Mouse (Mus musculus) ovary, postnatal 14 days (tissue): ENCODE measurements around the gene Tsc22d1.

Source experiments
- DNase-seq: peaks from one replicate; pipeline ENCODE4 v3.0.0; 2022; ENCODE audit warnings: low spot score

Gene Tsc22d1

GRCm38 (mm10) chr14:76442160-76442559 lies 27.4 kb downstream of the Tsc22d1 start:
- DNase-seq, result no peak

DNA sequence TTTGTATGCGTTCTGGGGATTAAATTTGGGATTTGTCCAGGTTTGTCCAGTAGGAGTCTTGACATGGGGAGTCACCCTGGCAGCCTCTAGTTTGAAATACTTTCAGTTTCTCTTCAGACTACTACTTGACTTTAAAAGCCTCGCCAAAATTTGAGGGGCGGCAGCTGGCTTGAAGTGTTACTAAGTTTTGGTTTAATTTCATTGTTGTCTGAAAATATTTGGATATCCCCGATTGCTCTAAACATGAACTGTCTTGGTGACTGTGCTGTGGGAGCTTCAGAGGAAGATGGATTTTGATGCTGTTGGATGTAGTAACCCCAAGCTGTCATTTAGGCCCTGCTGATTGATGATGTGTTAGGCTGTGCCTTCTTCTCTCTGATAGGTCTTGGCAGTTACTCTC lies 34.2 kb downstream of the Tsc22d1 start:
- DNase-seq, result no peak

GRCm38 (mm10) chr14:76451011-76451410 lies 36.2 kb downstream of the Tsc22d1 start:
- no peak for DNase-seq

DNA sequence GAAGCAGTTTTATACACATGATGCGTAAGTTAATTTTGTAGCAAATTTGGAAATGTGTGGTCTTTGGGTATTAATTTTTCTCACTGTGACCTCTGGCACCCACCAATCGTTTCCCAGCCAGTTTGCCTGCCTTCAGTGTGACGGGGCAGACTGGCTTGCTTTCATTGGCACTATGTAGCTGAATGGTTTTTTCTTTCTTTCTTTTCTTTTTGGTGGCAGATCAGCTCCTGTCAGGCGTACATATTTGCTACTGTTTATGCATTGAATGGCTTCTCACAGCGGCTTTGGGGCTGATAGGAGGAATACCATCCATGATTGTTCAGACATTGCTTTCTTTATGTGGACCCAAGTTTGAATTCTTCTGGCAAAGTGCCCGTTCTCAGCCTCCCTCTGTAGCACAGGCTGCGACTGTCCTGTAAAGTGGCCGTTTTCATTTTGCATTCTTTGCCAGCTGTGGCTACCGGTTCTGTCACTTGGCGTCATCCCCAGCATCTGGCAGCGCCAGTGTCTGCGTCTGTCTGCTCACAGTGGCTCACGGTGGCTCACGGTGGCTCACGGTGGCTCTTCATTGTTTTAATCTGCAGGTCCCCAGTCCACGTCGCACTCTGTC lies 38.1 kb downstream of the Tsc22d1 start:
- DNase-seq, result no peak

GRCm38 (mm10) chr14:76454673-76455072 lies 39.9 kb downstream of the Tsc22d1 start:
- DNase-seq, result no peak

DNA sequence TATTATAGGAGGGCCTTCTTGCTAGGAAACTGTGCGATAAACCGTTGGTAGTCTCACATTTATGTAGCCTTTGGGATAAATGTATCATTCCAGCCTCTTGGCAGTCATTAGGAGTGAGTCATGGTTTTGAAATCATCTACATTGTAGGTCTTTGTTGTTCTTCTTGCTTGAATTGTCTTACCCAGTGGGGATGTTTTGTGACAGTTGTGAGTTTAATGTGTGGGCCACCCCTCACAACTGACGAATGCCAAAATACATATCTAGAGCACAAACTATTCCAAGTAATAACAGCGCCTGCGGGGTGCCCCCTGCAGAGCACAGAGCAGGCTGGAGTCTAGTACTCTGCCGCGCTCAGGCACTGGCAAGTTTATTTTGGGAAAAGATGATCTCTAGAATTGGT lies 40.4 kb downstream of the Tsc22d1 start:
- DNase-seq, result no peak

DNA sequence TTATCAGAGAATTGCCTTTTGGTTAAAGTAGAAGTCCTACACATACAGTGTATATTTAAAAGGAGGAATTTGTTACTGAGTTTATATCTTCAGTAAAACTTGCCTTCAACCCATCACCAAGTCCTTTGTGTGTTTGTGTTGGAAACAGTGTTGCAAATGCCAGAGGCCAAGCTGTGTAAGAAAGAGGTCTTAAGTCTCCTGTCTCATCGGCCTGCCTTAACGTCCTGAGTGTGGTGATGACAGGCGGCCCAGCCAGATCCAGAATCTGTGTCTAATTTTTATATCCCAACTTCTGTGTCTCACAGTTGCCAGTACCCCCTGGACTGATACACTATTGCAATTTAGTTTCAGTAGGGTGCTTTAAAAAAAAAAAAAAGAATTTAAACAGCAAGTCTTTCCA lies 42.9 kb downstream of the Tsc22d1 start:
- no peak for DNase-seq

GRCm38 (mm10) chr14:76460181-76460580 lies 45.4 kb downstream of the Tsc22d1 start:
- no peak for DNase-seq

DNA sequence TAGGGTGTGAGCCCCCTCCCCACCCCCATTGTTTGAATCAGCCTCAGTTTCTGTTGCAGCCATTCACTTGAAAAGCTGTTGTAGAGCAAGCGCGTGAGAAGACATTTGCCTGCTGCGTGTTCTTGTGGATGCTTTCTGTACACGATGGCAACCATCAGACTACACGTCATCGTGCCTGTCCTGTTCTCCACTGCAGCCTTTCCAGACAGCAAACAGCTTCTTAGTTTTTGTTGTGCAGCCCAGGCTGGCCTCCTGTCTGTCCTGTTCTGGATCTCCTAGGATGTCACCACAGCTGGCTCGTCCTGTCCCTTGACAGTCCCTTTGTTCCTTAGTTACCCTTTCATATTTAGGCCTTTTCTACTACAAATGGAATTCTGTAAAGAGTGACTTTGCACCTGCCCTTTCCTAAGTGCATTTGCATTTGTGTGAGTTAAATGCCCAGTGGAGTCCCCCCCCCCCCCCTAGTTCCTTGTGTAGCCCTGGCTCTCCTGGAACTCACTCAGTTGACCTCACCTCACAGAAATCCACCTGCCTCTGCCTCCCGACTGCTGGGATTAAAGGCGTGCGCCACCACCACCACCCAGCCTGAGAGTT lies 46.5 kb downstream of the Tsc22d1 start:
- no peak for DNase-seq

DNA sequence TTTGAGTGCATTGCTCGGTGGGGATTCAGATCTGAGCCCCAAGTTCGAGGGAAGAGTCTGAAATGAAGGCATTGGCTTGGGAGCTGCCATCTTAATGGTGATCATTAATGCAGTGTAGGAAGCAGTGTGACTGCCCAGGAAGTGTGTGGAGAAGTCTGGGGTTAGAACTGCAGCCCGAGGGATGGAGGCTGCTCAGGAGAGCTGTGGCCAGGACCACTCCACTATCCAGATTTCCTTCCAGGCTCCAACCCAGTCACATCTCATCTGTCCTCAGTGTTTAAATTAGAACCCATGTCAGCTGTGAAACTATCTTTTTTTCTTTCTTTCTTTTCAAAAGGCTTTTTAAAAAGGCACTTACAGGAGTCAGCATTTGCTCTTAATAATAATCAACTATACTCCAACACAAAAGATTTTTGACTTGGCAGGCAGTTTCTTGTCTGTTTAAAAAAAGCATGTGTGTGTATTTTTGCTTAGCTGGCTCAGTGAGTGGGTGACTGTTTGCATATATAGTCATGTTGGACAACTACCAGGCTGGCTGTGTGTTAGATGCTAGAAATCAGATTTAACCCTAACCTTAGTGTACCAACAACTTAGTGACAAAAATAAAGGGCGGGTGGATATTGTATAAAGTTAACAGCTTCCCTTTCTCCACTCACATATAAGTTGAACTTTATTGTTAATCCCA lies 48.8 kb downstream of the Tsc22d1 start:
- no peak for DNase-seq

DNA sequence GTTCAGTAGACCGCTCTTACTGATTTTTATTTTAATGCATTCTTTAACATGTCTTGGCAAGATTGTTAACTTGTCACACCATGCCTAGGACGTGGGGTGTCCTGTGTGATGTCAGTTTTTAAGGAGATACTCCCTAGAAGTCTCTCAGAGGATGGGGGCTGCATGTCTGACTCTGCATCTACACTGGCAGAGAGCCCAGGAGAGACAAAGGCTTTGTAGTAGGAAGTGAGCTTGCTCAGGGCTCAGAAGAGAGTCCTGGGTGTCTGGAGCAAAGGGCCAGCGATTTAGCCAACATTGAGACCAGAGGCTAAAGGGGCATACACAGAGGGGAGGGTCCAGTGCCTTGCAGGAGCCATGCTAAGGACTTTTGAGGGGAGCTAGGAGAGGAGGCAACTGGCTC lies 50.2 kb downstream of the Tsc22d1 start:
- no peak for DNase-seq

DNA sequence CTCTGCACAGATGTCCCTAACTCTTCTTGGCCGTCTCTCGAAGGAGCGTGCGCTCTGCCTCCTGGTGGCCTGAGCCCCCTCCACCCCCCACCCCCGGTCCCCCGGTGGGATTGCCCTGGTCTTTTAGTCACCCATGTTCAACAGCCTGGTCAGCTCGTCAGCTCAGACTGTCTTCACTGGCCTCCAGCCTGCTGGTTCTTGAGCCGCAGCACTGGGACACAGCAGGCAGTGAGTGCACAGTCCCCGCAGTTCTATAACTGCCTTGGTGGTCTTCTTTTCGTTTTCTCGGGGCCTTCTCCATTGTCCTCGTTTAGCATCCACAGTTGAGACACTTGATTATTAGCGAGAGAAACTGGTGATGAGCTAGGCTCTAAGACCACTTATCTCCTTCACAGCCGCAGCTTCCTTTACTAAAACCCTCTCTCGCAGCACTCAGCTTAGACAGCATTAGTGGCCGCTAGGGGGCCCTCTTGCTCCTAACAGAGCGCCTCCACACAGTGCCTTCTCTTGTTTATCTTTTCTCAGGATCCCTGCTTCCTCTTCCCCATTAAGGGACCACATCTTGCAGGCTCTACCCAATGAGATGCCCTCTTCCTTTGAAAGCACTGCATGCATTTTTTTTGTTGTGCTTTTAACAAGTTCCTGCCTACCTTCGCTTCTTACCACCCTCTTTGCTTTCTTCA lies 52.0 kb downstream of the Tsc22d1 start:
- peak; percentile 73 for DNase-seq

- DNase-seq, result no peak
These were observed 53.2 kb downstream of the Tsc22d1 start for GRCm38 (mm10) chr14:76467932-76468331.

DNA sequence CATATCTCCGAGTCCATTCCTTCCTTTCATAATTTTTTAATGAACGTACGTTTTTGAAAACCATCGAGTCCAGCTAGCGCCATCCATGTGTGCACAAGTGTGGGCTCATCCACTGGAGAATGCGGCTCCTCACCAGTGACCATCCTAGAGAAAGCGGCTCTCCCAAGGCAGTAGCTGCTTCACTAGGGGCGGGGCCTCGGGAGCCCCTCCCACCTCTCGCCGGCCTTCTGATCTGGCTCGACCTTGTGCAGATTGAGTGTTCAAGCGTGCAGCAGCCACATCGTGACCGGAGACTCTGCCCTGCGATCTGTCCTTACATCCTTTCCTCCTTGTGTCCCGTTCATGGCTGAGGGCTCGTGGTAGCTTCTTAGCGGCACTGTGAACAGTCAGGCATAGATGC lies 56.5 kb downstream of the Tsc22d1 start:
- no peak for DNase-seq

GRCm38 (mm10) chr14:76472487-76472886 lies 57.7 kb downstream of the Tsc22d1 start:
- no peak for DNase-seq

DNA sequence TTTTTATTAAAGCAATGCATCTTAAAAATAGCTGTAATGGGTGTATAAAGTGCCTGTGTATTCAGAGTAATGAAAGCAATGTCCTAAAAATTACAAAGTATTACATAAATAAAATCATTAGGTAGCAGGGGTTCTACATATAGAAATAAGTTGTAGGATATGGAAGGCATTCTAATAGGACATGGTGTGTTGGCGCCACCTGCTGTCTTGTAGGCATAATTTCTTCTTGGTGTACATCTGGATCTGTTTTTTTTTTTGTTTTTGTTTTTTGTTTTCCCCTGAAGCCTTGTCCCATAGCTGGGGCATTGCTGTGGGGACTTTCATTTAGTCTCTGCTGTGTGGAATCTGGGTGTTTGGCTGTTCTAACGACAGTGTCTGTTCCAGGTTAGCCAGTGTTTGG lies 58.6 kb downstream of the Tsc22d1 start:
- no peak for DNase-seq

DNA sequence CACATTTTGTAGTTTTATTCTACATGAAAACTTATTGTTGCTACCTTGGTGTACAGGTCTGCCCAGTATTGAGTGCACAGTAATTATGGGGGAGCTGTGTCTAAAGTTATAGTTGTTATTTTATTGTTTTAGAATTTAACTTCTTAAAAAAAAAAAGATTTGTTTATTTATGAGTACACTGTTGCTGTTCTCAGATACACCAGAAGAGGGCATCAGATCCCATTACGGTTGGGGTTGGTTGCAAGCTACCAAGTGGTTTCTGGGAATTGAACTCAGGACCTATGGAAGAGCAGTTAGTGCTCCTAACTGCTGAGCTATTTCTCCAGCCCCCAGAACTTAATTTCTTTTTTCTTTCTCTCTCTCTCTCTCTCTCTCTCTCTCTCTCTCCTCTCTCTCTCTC lies 59.4 kb downstream of the Tsc22d1 start:
- DNase-seq, result no peak

DNA sequence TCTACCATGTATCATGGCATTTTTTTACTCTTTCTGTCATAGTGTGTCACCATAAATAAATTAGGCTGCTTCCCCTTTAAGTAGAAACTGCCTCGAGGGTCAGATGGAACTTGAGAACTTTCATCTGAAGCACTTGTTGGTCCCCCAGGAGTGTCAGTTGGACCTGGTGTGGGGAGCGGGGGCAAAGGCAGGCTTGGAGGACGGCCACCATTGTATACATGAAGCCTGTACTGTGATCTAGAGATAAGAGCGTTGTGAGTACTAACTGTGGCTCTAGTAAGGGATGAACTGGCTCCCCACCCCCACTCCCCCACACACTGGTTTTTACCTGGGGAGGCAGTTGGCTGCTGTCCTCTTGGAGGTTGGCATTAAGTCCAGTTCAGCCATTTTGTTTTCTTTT lies 62.0 kb downstream of the Tsc22d1 start:
- DNase-seq, result no peak

GRCm38 (mm10) chr14:76478076-76478475 lies 63.3 kb downstream of the Tsc22d1 start:
- no peak for DNase-seq

DNA sequence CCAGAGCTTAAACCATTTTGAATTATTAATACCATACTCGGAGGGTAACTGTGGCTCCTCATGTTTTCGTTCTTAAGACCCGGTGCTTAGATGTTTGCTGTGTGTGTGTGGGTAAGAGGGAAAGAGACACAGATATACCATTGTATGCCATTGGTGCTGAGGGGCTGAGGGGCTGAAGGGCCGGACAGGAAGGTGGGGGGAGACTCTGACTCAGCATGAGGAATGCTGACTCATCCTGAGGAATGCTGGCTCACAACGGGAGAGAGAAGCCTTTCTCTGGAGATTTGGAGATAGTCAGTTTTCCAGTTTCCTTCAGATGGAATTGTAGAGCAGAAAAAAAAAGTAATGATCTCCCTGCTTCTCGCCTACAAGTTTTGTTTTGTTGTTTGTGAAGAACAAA lies 63.9 kb downstream of the Tsc22d1 start:
- no peak for DNase-seq

DNA sequence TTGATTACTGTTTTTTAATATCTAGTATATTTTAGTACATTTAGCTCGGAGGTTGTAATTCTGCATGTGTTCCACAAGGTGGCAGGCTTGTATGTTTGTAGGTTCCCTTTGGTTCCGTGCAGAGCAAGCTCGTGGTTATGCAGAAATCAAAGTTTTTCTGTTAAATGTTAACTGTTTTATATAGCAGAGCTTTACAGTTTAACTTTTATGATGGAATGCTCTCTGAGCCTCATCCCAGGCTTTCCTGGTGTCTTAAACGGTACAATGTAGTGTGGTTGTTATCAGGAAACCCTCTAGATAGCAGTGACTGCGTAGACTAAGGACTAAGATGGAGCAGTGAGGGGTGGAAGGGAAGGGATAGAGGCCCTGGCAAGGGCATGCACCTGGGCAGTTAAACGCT lies 65.1 kb downstream of the Tsc22d1 start:
- DNase-seq, result no peak

DNA sequence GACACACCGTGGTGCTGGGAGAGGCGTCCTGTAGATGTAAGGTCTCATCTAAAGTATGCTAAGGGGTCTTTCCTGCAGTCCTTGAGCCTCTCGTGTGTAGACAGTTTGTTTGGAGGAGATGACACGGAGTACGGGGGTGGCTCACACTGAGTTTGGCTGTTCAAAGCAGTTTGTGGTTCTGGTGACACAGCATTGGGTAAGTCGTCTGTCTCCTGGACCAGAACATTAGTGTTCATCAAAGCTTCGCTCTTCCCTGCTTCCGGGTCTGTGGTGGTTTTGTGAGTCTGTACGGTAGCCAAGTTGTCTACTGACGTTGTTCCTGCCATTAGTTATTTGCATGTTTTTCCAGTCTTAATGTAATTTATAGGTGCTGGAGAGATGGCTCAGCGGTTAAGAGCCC lies 65.7 kb downstream of the Tsc22d1 start:
- no peak for DNase-seq

- no peak for DNase-seq
These were observed 68.9 kb downstream of the Tsc22d1 start for GRCm38 (mm10) chr14:76483701-76484100.
